Mouse (Mus musculus) liver (tissue): ENCODE measurements around the gene Cav1.

Source experiments
- DNase-seq: peaks from one replicate; pipeline ENCODE4 v3.0.0-alpha.2; 2020; ENCODE audit warnings: mixed read lengths

Cav1 gene

GRCm38 (mm10) chr6:17317944-17318343 is 11.8 kb downstream of the Cav1 start:
- DNase-seq, result no peak

GRCm38 (mm10) chr6:17321976-17322375 is 15.8 kb downstream of the Cav1 start:
- DNase-seq, result no peak

GRCm38 (mm10) chr6:17327216-17327615 is 21.1 kb downstream of the Cav1 start:
- no peak for DNase-seq

GRCm38 (mm10) chr6:17329801-17330200 is 23.7 kb downstream of the Cav1 start:
- no peak for DNase-seq

- DNase-seq, result no peak
These were observed 31.6 kb downstream of the Cav1 start for GRCm38 (mm10) chr6:17337724-17338123.

- peak; percentile 4 for DNase-seq
These were observed 34.3 kb downstream of the Cav1 start for GRCm38 (mm10) chr6:17340406-17340805.

GRCm38 (mm10) chr6:17348011-17348410 is 41.9 kb downstream of the Cav1 start:
- no peak for DNase-seq

- no peak for DNase-seq
These were observed 44.7 kb downstream of the Cav1 start for GRCm38 (mm10) chr6:17350803-17351202.

- no peak for DNase-seq
These were observed 53.0 kb downstream of the Cav1 start for GRCm38 (mm10) chr6:17358896-17359690.

- DNase-seq, result no peak
These were observed 56.6 kb downstream of the Cav1 start for GRCm38 (mm10) chr6:17362771-17363170.

GRCm38 (mm10) chr6:17363446-17364179 is 57.5 kb downstream of the Cav1 start:
- peak; percentile 5 for DNase-seq

- DNase-seq, result no peak
These were observed 68.2 kb downstream of the Cav1 start for GRCm38 (mm10) chr6:17374326-17374725.

- no peak for DNase-seq
These were observed 71.2 kb downstream of the Cav1 start for GRCm38 (mm10) chr6:17377371-17377770.

GRCm38 (mm10) chr6:17380102-17380501 is 74.0 kb downstream of the Cav1 start:
- no peak for DNase-seq

- DNase-seq, result no peak
These were observed 75.6 kb downstream of the Cav1 start for GRCm38 (mm10) chr6:17381690-17382089.

GRCm38 (mm10) chr6:17385531-17385930 is 79.4 kb downstream of the Cav1 start:
- DNase-seq, result no peak

GRCm38 (mm10) chr6:17387991-17388710 is 82.0 kb downstream of the Cav1 start:
- DNase-seq, result no peak
